Mouse (Mus musculus) embryonic facial prominence, embryonic 13.5 days (tissue): ENCODE measurements at regions not wholly inside any gene's neighbourhood (a gene's known extent, or its start where the extent isn't known, plus 50 kb on each side); places are given as distances from the start of the nearest gene placed in this dataset.
A peak's percentile ranks its signal among the peaks of the same experiment; 100 is the strongest.

Source experiments
- ATAC-seq: fragments of 200-750 bp; cut with Nextera tagmentation; 2 replicates; pipeline ENCODE4 v1.8.0; 2017; ENCODE audit warnings: low read depth; ENCODE audit not compliant: insufficient number of reproducible peaks, insufficient read depth, low FRiP score, low TSS enrichment
- H3K27ac ChIP-seq: fragments of 300-500 bp; sonication (generic); 2 replicates; pipeline ENCODE4 v1.5.1; 2015; ENCODE audit warnings: moderate library complexity, mild to moderate bottlenecking, inconsistent platforms
- H3K27me3 ChIP-seq: fragments of 300-500 bp; sonication (generic); 2 replicates; pipeline ENCODE4 v1.6.1; 2015; ENCODE audit warnings: mild to moderate bottlenecking, inconsistent platforms
- H3K36me3 ChIP-seq: fragments of 300-500 bp; sonication (generic); 2 replicates; pipeline ENCODE4 v1.6.1; 2015; ENCODE audit warnings: mild to moderate bottlenecking, inconsistent platforms
- H3K4me1 ChIP-seq: fragments of 300-500 bp; sonication (generic); 2 replicates; pipeline ENCODE4 v1.6.1; 2015; ENCODE audit warnings: inconsistent platforms
- H3K4me2 ChIP-seq: fragments of 300-500 bp; sonication (generic); 2 replicates; pipeline ENCODE4 v1.6.1; 2015; ENCODE audit warnings: moderate library complexity, mild to moderate bottlenecking, inconsistent platforms
- H3K4me3 ChIP-seq: fragments of 300-500 bp; sonication (generic); 2 replicates; pipeline ENCODE4 v1.5.1; 2015; ENCODE audit warnings: mild to moderate bottlenecking, inconsistent platforms
- H3K9ac ChIP-seq: fragments of 300-500 bp; sonication (generic); 2 replicates; pipeline ENCODE4 v1.6.1; 2015; ENCODE audit warnings: mild to moderate bottlenecking, inconsistent platforms
- H3K9me3 ChIP-seq: fragments of 300-500 bp; sonication (generic); 2 replicates; pipeline ENCODE4 v1.6.1; 2016; ENCODE audit warnings: inconsistent platforms
- WGBS: fragments of 180-500 bp; shearing (Covaris S2); methylation state at CpG from one replicate; pipeline ENCODE4 v1.1.7; 2015; ENCODE audit warnings: mixed read lengths; 5-methylcytosine and 5-hydroxymethylcytosine counted together

GRCm38 (mm10) chr15:25536451-25537334, 85.6 kb upstream of the Myo10 start:
- no peak for ATAC-seq
- Histone ChIP-seq H3K36me3 (no peaks in the 10 kb centered on the region), H3K27ac (no peak overlapping the region), H3K4me2 (no peak overlapping the region), H3K9ac (no peak overlapping the region), H3K9me3 (no peaks in the 10 kb centered on the region), H3K4me3 (no peak overlapping the region), H3K27me3 (no peaks in the 10 kb centered on the region), H3K4me1 (peaks cover 12% of the 10 kb centered on the region)
- 79% methylated on average over 22 of the region's 22 CpGs for WGBS

- Histone ChIP-seq H3K4me3 (no peak overlapping the region), H3K27ac (no peak overlapping the region), H3K4me1 (peaks cover 12% of the 10 kb centered on the region), H3K4me2 (no peak overlapping the region), H3K9ac (no peak overlapping the region), H3K9me3 (no peaks in the 10 kb centered on the region), H3K27me3 (no peaks in the 10 kb centered on the region), H3K36me3 (no peaks in the 10 kb centered on the region)
- no peak for ATAC-seq
- WGBS = 66% methylated on average over 20 of the region's 20 CpGs
These were observed 82.8 kb upstream of the Myo10 start for GRCm38 (mm10) chr15:25539344-25540176.

DNA sequence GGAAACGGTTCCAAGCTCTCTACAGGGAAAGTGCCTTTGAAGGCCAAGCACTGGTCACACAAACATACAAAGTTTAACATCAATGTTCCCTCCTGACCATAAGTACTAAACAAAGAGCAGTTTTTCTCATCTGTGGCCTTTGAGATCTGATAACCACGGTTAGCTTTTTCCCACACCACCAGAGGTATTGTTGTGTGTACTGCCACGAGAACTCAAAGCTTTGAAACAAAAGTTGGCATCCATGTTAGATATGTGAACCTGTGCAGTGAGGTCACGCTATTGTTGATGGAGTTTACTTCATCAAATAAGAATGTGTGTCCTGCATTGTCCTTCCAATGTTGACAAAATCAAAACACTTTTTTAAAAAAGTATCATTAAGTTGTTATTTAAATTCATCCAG, 79.9 kb upstream of the Myo10 start:
- no peak for ATAC-seq

DNA sequence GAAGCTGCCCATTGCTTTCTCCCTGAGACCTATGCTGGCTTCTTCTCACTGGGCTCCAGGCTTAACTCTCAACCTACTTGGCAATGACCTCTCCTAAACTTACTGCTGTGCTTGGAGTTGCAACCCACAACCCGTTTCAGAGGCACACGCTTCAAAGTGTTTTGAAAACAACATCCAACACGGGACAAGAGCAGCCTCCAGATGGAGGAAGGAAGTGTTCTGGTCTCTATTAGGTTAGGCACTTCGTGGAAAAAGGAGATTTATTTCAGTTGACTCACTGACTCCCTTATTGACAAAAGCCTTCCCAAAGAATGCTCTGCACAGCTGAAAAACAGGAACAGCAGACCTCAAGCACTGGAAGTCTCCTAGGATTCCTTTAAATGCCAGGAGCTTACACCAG, 76.1 kb upstream of the Myo10 start:
- Histone ChIP-seq H3K4me2 (no peak overlapping the region), H3K4me1 (peaks cover 9% of the 10 kb centered on the region; the same call in 1 of the 2 replicates), H3K9ac (no peak overlapping the region), H3K27ac (0 out of 2 replicates have a peak overlapping the region, but pooled peaks have one; percentile 16), H3K4me3 (no peak overlapping the region), H3K9me3 (no peaks in the 10 kb centered on the region), H3K36me3 (no peaks in the 10 kb centered on the region), H3K27me3 (no peaks in the 10 kb centered on the region)
- no peak for ATAC-seq
- 19% methylated on average over 4 of the region's 4 CpGs for WGBS

More for the DNA sequence above, 79.9 kb upstream of the Myo10 start:
- Histone ChIP-seq H3K27ac (no peak overlapping the region), H3K36me3 (no peaks in the 10 kb centered on the region), H3K4me2 (no peak overlapping the region), H3K4me1 (peaks cover 15% of the 10 kb centered on the region; the same call in 1 of the 2 replicates), H3K4me3 (no peak overlapping the region), H3K9me3 (no peaks in the 10 kb centered on the region), H3K9ac (no peak overlapping the region), H3K27me3 (no peaks in the 10 kb centered on the region)
- 88% methylated on average over 4 of the region's 4 CpGs for WGBS

DNA sequence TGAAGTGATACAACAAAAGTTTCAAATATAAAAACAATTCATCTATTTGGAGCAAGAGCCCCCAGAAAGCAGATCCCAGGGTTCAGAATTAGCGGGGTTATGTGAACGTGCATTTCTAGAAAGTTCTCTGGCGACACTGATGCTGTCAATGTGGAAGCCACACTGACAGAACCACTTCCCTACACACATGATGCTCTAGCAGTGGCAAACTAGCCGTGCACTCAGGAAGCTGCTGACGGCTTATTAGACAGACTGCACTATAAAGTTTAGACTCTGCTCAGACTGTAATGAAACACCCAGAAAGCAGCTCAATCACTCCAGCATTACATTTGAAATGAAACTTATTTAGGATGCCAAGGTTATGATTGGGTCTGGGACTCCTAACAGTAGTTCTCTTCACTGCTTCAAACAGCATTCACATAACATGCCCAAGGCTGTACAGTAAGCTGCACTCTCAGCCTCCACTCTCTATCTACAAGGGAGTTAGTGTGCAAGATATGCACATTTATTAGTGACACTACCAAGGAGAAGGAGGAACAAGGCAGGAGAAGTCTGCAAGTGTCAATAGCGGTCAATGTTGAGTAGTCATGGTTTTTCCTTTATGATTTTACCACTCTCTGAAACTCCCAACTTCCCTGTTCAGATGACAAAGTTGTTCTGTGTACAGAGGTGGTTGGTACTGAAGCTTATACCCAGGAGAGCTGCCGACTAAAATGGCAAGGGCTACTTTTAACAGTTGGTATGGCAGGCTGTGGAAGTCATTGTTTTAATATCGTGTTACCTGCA, 71.9 kb upstream of the Myo10 start:
- no peak overlapping the region for H3K9ac ChIP-seq
- H3K36me3 ChIP-seq = no peaks in the 10 kb centered on the region
- H3K4me3 ChIP-seq = no peak overlapping the region
- no peak for ATAC-seq
- no peaks in the 10 kb centered on the region for H3K9me3 ChIP-seq
- 79% methylated on average over 8 of the region's 8 CpGs for WGBS
- no peak overlapping the region for H3K27ac ChIP-seq
- H3K4me1 ChIP-seq = peaks cover 9% of the 10 kb centered on the region; the same call in 1 of the 2 replicates
- no peak overlapping the region for H3K4me2 ChIP-seq
- no peaks in the 10 kb centered on the region for H3K27me3 ChIP-seq

DNA sequence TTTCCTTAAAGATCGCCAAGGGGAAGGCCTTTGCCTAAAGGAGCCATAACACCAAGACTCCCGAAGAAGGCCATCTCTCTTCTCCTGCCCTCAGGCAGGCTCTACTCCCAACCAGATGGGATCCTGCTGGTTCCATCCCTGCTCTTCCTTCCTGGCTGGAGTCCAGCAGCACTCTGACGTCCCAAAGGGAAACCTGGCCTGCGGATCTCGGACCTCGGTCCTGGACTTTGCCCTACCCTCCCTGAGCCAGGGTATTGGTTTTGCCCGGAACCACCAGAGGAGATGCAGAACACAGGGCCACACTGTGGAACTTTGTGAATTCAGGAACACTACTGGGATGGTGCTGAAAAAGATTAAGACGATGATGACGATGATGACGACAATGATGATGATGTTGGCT, 67.4 kb upstream of the Myo10 start:
- H3K36me3 ChIP-seq = no peaks in the 10 kb centered on the region
- ATAC-seq = no peak
- WGBS = 86% methylated on average over 10 of the region's 10 CpGs
- no peaks in the 10 kb centered on the region for H3K27me3 ChIP-seq
- H3K9me3 ChIP-seq = no peaks in the 10 kb centered on the region
- no peak overlapping the region for H3K4me2 ChIP-seq
- no peak overlapping the region for H3K9ac ChIP-seq
- H3K4me1 ChIP-seq = no peaks in the 10 kb centered on the region
- H3K27ac ChIP-seq = no peak overlapping the region
- H3K4me3 ChIP-seq = no peak overlapping the region

- Histone ChIP-seq H3K9me3 (no peaks in the 10 kb centered on the region), H3K9ac (no peak overlapping the region), H3K4me1 (no peaks in the 10 kb centered on the region), H3K27me3 (no peaks in the 10 kb centered on the region), H3K4me3 (no peak overlapping the region), H3K36me3 (no peaks in the 10 kb centered on the region), H3K4me2 (no peak overlapping the region), H3K27ac (no peak overlapping the region)
- ATAC-seq = no peak
- WGBS = 24% methylated on average over 2 of the region's 2 CpGs
These were observed 66.5 kb upstream of the Myo10 start for GRCm38 (mm10) chr15:25555852-25556251.

- Histone ChIP-seq H3K9me3 (no peaks in the 10 kb centered on the region), H3K27ac (no peak overlapping the region), H3K4me1 (no peaks in the 10 kb centered on the region), H3K4me2 (no peak overlapping the region), H3K27me3 (no peaks in the 10 kb centered on the region), H3K36me3 (no peaks in the 10 kb centered on the region), H3K9ac (no peak overlapping the region), H3K4me3 (no peak overlapping the region)
- no peak for ATAC-seq
- 77% methylated on average over 8 of the region's 8 CpGs for WGBS
These were observed 64.8 kb upstream of the Myo10 start for GRCm38 (mm10) chr15:25557566-25557965.

- Histone ChIP-seq H3K4me2 (no peak overlapping the region), H3K27ac (no peak overlapping the region), H3K4me1 (no peaks in the 10 kb centered on the region), H3K9me3 (no peaks in the 10 kb centered on the region), H3K9ac (no peak overlapping the region), H3K27me3 (no peaks in the 10 kb centered on the region), H3K4me3 (no peak overlapping the region), H3K36me3 (no peaks in the 10 kb centered on the region)
- WGBS = 58% methylated on average over 7 of the region's 7 CpGs
- no peak for ATAC-seq
These were observed 64.1 kb upstream of the Myo10 start for GRCm38 (mm10) chr15:25558240-25558639.

DNA sequence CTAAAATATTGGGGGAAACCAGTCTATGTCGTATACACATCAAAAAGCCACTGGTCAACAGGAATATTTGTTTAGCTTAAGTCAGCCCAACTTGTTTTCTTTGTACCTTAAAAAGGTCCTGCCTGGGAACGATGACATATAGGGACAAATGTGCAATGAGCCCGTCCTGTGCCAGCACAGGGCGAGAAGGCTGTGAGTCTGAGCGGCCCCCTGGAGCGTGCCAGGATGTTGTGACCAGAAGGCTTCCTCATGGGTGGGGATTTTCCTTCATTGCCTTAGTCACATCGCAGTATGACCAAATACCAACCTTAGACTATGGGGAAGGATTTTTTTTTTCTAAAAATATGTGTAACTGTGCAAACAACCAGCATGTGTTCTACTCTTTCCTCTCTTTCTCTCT, 58.7 kb upstream of the Myo10 start:
- WGBS = 81% methylated on average over 7 of the region's 7 CpGs
- no peaks in the 10 kb centered on the region for H3K36me3 ChIP-seq
- no peak overlapping the region for H3K9ac ChIP-seq
- H3K4me3 ChIP-seq = no peak overlapping the region
- no peaks in the 10 kb centered on the region for H3K9me3 ChIP-seq
- no peak overlapping the region for H3K27ac ChIP-seq
- ATAC-seq = no peak
- H3K27me3 ChIP-seq = no peaks in the 10 kb centered on the region
- H3K4me2 ChIP-seq = no peak overlapping the region
- H3K4me1 ChIP-seq = 0 out of 2 replicates have a peak, but pooled peaks cover 4% of the 10 kb centered on the region

DNA sequence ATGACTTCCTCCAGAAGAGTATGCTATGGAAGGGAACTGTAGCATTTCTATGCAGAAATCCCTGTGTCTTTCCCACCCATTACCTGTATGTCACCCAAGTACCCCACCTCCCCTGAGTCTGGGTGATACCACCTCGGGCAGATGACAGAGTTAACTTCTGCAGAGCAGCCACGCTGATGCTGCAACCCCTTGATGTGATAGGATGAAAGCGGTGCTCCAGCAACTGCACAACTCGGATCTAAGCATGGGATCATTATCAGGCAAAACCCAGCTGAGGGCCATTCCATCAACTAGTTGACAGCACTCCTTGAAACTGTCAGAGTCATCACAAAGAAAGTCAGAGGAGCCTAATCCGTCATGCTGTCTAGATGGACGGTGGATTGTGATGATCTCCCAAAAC, 49.8 kb upstream of the Myo10 start:
- Histone ChIP-seq H3K27me3 (no peaks in the 10 kb centered on the region), H3K9ac (no peak overlapping the region), H3K27ac (no peak overlapping the region), H3K9me3 (no peaks in the 10 kb centered on the region), H3K4me2 (no peak overlapping the region), H3K4me1 (0 out of 2 replicates have a peak, but pooled peaks cover 2% of the 10 kb centered on the region), H3K36me3 (no peaks in the 10 kb centered on the region), H3K4me3 (no peak overlapping the region)
- no peak for ATAC-seq
- WGBS = 71% methylated on average over 6 of the region's 6 CpGs
